Mouse (Mus musculus) heart, postnatal 14 days (tissue): ENCODE measurements around the gene Fbln2. TPM values are rescaled to one million over a fixed set of nuclear protein-coding genes. Genes with fewer than 3 reads are reported as not detected.

Source experiments
- DNase-seq, 2 experiments: peaks; one replicate each; pipeline ENCODE4 v3.0.0; 2021 to 2022
- intact Hi-C: fragments of 180-260 bp; cut with DNase I; formaldehyde crosslinking; loops from one replicate; pipeline ENCODE4 v1.15.1; 2025
- total RNA-seq, 2 experiments: library from RNA; stranded (reverse); gene quantifications; 2 replicates each; pipeline ENCODE4 v1.2.3; 2021

Fbln2 gene
- total RNA-seq, 2 experiments from 2014 or later, result 112 to 127 TPM

DNA sequence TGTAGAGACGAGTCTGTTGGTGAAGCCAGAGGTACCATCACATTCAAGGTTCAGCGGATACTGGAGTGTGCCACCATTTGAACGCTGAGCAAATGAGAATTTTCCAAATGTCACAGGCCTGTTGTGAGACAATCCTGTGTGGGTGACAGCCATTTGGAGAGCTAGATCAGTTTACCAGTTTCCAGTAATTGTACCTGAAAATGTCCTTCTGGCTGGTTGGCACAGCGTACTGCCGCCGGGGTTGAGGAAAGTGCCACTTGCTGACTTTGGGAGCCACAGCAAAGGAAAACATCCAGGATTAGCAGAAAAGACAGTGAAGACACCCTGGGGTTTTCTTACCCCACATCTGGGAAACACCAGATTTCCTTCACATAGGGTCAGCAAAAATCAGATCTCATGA, 22.3 kb upstream of the Fbln2 start:
- no peak for DNase-seq
- intact Hi-C loops, result no loop called here

- DNase-seq, result no peak
- intact Hi-C loops, result no loop called here
Measured at GRCm38 (mm10) chr6:91191465-91191864, 20.8 kb upstream of the Fbln2 start.

- DNase-seq, result no peak
- intact Hi-C loops, result no loop called here
Measured at GRCm38 (mm10) chr6:91192421-91192820, 19.8 kb upstream of the Fbln2 start.

GRCm38 (mm10) chr6:91192851-91193545, 19.3 kb upstream of the Fbln2 start:
- no peak for DNase-seq
- intact Hi-C loops, result no loop called here

DNA sequence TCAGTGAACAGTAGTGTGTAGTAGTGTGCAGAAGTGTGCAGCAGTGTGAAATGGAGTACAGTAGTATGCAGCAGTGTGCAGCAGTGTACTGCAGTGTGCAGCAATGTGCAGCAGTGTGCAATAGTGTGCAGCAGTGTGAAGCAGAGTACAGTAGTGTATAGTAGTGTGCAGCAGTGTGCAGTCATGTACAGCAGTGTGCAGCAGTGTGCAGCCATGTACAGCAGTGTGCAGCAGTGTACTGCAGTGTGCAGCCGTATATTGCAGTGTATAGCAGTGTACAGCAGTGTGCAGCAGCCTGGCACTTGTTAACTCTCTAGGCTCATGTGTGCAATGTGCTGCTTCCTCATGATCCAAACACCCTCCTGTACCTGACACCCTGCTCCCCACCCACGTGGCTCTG, 13.8 kb upstream of the Fbln2 start:
- intact Hi-C loops, result no loop called here
- DNase-seq, result no peak

DNA sequence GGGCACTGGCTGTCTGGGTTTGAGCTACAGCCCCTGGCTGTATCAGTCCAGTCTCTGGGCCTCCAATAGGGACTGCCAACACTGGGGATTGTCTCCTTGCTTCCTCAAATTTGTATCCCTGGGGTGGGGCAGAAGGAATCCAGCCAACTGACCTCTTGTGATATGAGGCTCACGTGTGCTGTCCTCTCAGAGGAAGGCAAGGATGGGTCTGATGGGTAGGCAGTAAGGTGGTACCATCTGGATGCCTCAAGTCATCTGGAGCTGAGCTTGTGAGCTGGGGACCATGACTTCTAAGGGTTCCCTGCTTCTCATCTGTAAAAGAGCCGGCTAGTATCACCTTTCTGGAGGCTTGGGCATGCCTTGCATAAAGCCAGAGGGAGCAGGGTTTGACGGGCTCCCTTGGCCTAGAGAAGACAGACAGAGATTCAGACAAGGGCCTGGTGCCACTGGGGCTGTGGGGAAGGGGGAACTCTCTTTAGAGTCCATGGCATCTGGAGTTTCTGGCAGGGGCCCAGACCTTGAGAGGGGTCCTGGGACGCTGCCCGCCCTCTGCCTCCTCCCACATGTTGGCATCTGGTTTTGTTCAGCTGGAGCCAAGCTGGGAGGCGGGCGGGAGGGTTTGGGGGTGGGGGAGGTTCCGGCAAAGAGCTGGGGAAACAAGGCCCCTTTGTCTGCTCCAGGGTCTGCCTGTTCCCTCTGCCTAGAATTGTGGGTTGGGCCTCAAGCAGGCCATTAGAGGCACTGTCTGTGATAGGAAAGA, 11.6 kb upstream of the Fbln2 start:
- intact Hi-C loops, result no loop called here
- peak in 1 of 2 experiments; percentile 67 for DNase-seq

GRCm38 (mm10) chr6:91201881-91202341, 10.3 kb upstream of the Fbln2 start:
- peak; percentile 59 to 68 for DNase-seq
- intact Hi-C loops, result no loop called here

GRCm38 (mm10) chr6:91202571-91202970, 9.7 kb upstream of the Fbln2 start:
- no peak for DNase-seq
- intact Hi-C loops, result no loop called here

DNA sequence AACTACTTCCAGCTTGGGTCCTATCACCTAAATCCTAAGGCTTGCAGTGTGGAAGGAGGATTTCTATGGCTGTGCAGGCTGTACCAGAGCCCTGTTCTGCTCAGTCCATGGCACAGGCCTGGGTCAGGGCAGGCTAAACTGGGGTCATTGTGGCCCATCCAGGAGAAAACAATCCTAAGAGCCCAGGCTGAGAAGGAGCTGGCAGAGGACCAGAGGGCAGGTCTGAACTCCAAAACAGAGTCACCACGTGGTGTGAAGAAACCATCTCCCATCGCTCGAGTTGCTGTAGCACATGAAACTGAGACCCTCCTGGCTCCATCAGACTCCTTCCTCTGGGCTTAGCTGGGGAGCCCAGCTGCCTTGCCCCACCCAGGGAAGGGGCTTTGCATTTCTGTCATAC, 6.9 kb upstream of the Fbln2 start:
- DNase-seq, result no peak
- intact Hi-C loops, result no loop called here

DNA sequence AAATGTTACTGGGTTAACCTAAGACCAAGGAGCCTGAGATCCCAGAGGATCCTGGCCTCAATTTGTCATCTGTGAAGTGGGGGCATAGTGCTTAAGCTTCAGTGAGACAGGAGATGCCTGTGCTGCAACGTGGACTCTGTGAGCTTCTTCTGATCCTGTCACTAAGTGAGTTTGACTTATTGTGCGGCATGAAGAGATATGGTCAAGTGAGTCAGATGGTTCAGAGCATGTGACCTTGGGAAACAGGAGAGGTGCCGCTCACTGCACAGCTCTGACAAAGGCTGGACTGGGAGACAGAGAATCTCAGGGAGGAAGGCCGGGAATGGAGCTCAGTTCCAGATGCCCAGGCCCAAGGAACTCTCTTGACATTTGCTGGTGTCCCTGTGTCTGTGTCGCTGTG, 6.5 kb upstream of the Fbln2 start:
- intact Hi-C loops, result no loop called here
- no peak for DNase-seq

DNA sequence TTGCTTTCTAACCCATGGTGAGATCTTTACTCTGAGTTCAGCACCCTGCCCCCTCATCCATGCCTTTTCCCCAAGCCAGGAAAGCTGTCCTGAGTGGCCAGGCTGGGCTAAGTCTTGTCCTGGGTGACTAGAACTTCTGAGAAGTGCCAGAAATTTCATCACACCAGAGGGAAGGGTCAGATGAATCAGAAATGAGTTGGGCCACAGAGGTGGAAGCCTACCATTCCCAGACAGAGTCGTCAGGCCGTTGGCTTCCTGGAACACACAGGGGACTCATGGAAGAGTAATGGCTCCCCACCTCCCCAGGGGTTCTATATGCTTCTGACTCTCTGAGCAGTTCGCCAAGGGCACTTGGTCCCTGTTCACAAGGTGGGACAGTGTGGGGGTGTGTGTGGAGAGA, 4.8 kb upstream of the Fbln2 start:
- DNase-seq, result no peak
- intact Hi-C loops, result no loop called here

DNA sequence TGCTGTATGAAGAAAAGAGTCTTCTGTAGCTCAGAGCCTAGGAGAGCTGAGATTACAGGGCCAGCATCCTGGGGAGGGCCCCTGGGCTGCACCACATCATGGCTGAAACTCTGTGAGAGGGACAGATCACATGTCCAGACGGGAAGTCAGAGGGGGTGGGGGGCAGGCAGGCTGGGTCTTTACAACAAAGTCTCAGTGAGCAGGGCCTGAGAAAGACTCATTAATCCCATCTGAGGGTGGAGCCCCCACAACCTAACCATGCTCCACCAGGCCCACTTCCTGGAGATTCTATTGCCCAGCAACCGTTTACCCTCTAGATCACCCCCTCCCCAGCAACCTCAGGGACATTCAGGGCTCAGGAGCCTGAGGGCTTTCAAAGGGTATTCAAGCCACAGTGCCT, 2.5 kb upstream of the Fbln2 start:
- no peak for DNase-seq

DNA sequence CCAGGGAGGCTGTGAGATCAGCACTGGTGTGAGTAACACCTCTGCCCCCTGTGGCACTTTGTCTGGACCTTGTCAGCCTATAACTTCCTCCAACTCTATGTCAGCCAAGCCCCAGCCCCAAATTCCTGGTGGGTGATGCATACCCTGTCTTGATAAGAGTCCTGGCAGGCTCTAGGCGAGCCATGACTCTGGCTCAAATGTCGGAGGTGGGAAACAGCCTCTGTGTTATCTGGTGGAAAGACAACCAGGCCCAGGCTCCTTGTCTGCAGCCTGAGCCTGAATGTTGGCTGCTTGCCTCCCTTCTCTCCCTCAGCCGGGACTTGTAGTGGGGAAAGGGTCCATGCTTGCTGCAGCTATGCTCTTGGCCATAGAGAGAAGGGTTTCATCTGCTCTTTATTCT, 1.4 kb upstream of the Fbln2 start:
- DNase-seq, result no peak
- intact Hi-C loops, result no loop called here

More for the DNA sequence above, 2.5 kb upstream of the Fbln2 start:
- intact Hi-C loops, result no loop called here

DNA sequence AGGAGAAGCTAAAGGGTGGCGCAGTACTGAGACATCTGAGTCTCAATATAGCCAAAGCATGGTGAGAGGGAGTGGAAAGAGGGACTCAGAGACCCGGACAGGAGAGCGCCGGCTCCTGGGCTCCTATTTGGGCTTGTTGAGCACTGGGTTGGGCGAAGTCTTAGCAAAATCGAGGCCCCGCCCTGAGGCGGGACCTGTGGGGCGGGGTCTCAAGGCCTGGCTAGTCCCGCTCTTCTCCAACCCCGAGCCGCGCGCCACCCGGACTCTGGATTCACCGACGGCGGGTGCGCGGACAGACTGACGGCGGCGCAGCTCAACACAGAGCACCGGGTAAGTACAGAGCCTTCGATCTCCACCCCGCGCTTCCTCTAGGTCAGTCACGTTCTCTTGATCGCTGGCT, 316 bp downstream of the Fbln2 start:
- peak; percentile 83 to 85 for DNase-seq
- intact Hi-C loops, result no loop called here

DNA sequence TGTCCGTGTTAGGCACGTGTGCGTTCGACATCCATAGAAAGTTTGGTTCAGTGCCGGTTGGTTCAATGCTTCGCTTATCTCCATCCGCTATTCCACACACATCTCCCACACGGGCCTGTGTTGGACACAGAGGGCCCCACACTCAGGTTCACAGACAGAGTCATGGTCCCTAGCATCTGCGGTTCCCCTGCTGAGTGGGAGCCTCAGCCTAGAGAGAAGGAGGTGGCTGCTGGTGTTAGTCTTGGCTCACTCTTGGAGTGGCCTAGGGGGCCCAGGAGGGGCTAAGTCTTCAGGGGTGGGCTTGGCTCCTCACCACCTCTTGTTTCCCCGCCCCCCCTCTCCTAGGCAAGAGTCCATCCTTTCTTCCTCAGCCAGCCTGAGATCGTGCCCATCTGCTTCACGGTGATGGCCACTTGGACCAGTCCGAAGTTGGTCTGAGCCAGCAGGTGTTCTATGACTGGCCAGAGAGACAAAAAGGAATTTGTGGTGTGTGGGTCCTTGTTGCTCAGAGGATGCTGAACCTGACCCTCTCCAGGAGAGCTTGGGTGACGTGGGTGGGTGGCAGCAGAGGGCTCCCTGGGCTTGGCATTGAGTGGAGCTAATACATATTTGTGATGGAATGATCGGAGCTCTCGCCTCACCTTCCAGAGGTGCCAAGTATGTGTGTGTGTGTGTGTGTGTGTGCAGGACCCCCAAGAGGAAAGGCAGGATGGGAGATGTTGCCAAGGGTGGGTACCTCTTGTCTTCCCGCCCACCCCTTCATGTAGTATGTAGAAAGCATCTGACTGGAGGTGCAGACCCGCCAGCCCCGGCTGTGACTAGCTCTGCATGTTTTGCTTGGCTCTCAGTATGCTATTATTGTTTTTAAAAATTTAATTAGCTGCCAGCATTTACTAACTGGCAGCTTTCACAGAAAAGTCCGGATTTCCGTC, 1.3 kb downstream of the Fbln2 start:
- DNase-seq, result no peak
- intact Hi-C loops, result no loop called here

- intact Hi-C loops, result loop anchor here (5.0 kb wide), 1 partner anchor 33 kb away; no protein-coding TSS in a partner anchor
- no peak for DNase-seq
Measured at GRCm38 (mm10) chr6:91215454-91215853, 3.2 kb downstream of the Fbln2 start.

GRCm38 (mm10) chr6:91218445-91218844, 6.2 kb downstream of the Fbln2 start:
- peak in 1 of 2 experiments; percentile 35 for DNase-seq
- intact Hi-C loops, result loop anchor here (5.0 kb wide), 1 partner anchor 36 kb away; no protein-coding TSS in a partner anchor

- no peak for DNase-seq
- intact Hi-C loops, result loop anchor here (5.0 kb wide), 1 partner anchor 37 kb away; no protein-coding TSS in a partner anchor
Measured at GRCm38 (mm10) chr6:91218871-91219270, 6.6 kb downstream of the Fbln2 start.

GRCm38 (mm10) chr6:91220062-91220461, 7.8 kb downstream of the Fbln2 start:
- no peak for DNase-seq
- intact Hi-C loops, result no loop called here

GRCm38 (mm10) chr6:91221094-91221493, 8.8 kb downstream of the Fbln2 start:
- DNase-seq, result peak in 1 of 2 experiments; percentile 39
- intact Hi-C loops, result no loop called here
